Mouse (Mus musculus) layer of hippocampus, postnatal 25 days (tissue): ENCODE data around the gene Zfp992. TPM values are rescaled to one million over a fixed set of nuclear protein-coding genes. Genes with fewer than 3 reads are reported as not detected.
"Not testable (repeated sequence)": the region's sequence is repeated elsewhere in the genome, so short reads cannot be mapped to it uniquely, and the experiment has no call there.

Experiments
- DNase-seq, 2 experiments: peaks; one replicate each; pipeline ENCODE4 v3.0.0; 2022; ENCODE audit warnings: mixed read lengths in 2 of 2, low spot score in 1 of 2; ENCODE audit errors: extremely low spot score in 1 of 2
- total RNA-seq, 2 experiments: library from RNA; stranded (reverse); gene quantifications; 2 replicates each; pipeline ENCODE4 v1.2.3; 2021

Gene Zfp992
- total RNA-seq, 2 experiments from 2014 or later = 3.0 to 3.3 TPM

- DNase-seq = no peak
Measured at GRCm38 (mm10) chr4:146516474-146516873, 67.7 kb downstream of the Zfp992 start.

DNA sequence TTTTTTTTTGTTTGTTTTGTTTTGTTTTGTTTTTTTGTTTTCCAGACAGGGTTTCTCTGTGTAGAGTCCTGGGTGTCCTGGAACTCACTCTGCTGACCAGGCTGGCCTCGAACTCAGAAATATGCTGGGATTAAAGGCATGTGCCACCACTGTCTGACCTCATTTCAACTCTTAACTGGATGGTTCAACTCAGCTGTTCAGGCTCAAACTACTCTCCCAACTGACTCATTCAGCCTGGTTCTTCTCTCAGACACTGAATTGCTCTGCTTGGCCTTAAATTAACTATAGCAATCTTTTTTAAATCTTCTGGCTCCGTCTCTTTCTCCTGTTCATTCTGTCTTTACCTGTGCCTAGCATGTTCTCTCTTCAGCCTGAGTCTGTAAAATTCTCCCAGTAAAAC, 68.3 kb downstream of the Zfp992 start:
- not testable (repeated sequence) for DNase-seq

Other genes starting within 250 kb of the Zfp992 start
- 1 to 10 TPM in 1 of 2 experiments, under 1 TPM in 1; 0.12 to 1.0 TPM for gene Zfp981, start 53.0 kb downstream of the Zfp992 start, total RNA-seq
- gene Zfp993, start 161.9 kb downstream of the Zfp992 start, total RNA-seq = 1 to 10 TPM; 2.5 to 2.7 TPM